23 mouse cellular contexts compared by ENCODE assay signal in the genomic region with DNA sequence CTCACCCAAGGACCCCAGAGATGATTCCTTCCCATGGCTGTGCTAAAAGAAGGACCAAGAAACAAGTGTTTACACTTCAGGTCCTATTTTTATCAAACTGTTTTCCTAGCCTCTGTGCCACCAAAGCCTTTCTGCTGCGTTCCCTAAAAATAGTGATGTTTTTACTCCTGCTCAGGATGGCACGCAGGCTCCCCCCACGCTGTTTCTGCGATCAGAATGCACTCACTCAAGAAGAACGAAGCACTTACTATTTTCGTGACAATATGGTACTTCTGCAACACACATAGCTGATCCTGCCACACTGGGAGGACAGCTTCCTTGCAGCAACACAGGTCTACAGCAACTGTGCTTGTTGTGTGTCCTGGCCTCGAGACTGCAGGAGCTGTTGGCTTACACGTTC.
DNase-seq lines count a peak whose midpoint lies in the region; ATAC-seq and TF ChIP-seq lines count a peak whose summit lies in the region.
"Had no signal": no experiment of that assay in that cellular context is flagged by ENCODE, and none has a peak within 500 bp of the region (broad histone marks: within the 10 kb centered on the region; RNA-seq: fewer than 3 reads in every experiment).

No protein-coding gene starts in this region.

- WGBS in heart, embryonic 14.5 days: 33% methylated on average over 8 of the region's 8 CpGs
- WGBS in midbrain, embryonic 10.5 days: 78% methylated on average over 8 of the region's 8 CpGs
- 72% methylated on average over 8 of the region's 8 CpGs for WGBS in midbrain, embryonic 11.5 days
- WGBS in heart, postnatal 0 days: 24% methylated on average over 8 of the region's 8 CpGs

- H3K27me3 ChIP-seq in heart, embryonic 14.5 days (ENCODE audit: control insufficient read depth, insufficient read depth, low read length): no peaks in the 10 kb centered on the region
- H3K27me3 ChIP-seq in midbrain, embryonic 10.5 days (ENCODE audit: low read depth, poor library complexity, severe bottlenecking): no peaks in the 10 kb centered on the region
- no peaks in the 10 kb centered on the region for H3K27me3 ChIP-seq in midbrain, embryonic 11.5 days (ENCODE audit: control insufficient read depth, insufficient read depth, low read length)
- no peaks in the 10 kb centered on the region for H3K27me3 ChIP-seq in heart, postnatal 0 days (ENCODE audit: control insufficient read depth, insufficient read depth, low read length)
- H3K27me3 ChIP-seq: CH12.LX; forebrain, embryonic 12.5 days; intestine, embryonic 15.5 days; Patski had no signal

- peaks cover 63 to 82% of the 10 kb centered on the region in 2 experiments for H3K4me1 ChIP-seq in heart, embryonic 14.5 days (ENCODE audit: control insufficient read depth in 2 of 2, insufficient read depth in 2 of 2, low read length in 2 of 2)
- peaks cover 73% of the 10 kb centered on the region for H3K4me1 ChIP-seq in midbrain, embryonic 10.5 days
- H3K4me1 ChIP-seq in midbrain, embryonic 11.5 days (ENCODE audit: control insufficient read depth, insufficient read depth, low read length): peaks cover 19% of the 10 kb centered on the region
- H3K4me1 ChIP-seq in heart, postnatal 0 days (ENCODE audit: control insufficient read depth, insufficient read depth): peaks cover 73% of the 10 kb centered on the region

- H3K4me2 ChIP-seq in heart, embryonic 14.5 days (ENCODE audit: low read length): peak overlapping the region; percentile 22
- H3K4me2 ChIP-seq in midbrain, embryonic 11.5 days: no peak overlapping the region
- no peak overlapping the region for H3K4me2 ChIP-seq in heart, postnatal 0 days (ENCODE audit: low read depth, low read length)
- H3K4me2 ChIP-seq: forebrain, embryonic 12.5 days; intestine, embryonic 15.5 days; lung, embryonic 14.5 days had no signal

- peak overlapping the region; percentile 34 to 75 for H3K27ac ChIP-seq in heart, embryonic 14.5 days (replicated peaks in 1 of 2; ENCODE audit: control insufficient read depth in 1 of 2, insufficient read depth in 1 of 2, low read depth in 2 of 2, low read length in 2 of 2)
- H3K27ac ChIP-seq in midbrain, embryonic 10.5 days (replicated peaks): peak overlapping the region; percentile 42; the same call in 1 of the 2 replicates
- no peak overlapping the region for H3K27ac ChIP-seq in midbrain, embryonic 11.5 days (ENCODE audit: low read depth, low read length)
- H3K27ac ChIP-seq in heart, postnatal 0 days (ENCODE audit: low read depth): peak overlapping the region; percentile 47
- H3K27ac ChIP-seq: forebrain, embryonic 12.5 days; intestine, embryonic 15.5 days; liver, embryonic 14.5 days had no signal

- H3K36me3 ChIP-seq in heart, embryonic 14.5 days (ENCODE audit: control insufficient read depth, insufficient read depth, low read length): 0 out of 2 replicates have a peak, but pooled peaks cover 3% of the 10 kb centered on the region
- H3K36me3 ChIP-seq in midbrain, embryonic 10.5 days: no peaks in the 10 kb centered on the region
- H3K36me3 ChIP-seq in midbrain, embryonic 11.5 days (ENCODE audit: control insufficient read depth, insufficient read depth, low read length): no peaks in the 10 kb centered on the region
- no peaks in the 10 kb centered on the region; the same call in 1 of the 2 replicates for H3K36me3 ChIP-seq in heart, postnatal 0 days (replicated peaks; ENCODE audit: control insufficient read depth, insufficient read depth, low read length)
- H3K36me3 ChIP-seq: forebrain, embryonic 12.5 days; G1E; intestine, embryonic 15.5 days had no signal

- no peak for ATAC-seq in heart, embryonic 14.5 days (ENCODE audit: insufficient number of reproducible peaks, insufficient read depth, low FRiP score, low read depth)
- no peak for ATAC-seq in midbrain, embryonic 11.5 days (ENCODE audit: low FRiP score)
- no peak for ATAC-seq in heart, postnatal 0 days (ENCODE audit: insufficient read depth, low read depth)
- ATAC-seq: hindbrain, embryonic 16.5 days; intestine, embryonic 15.5 days; Patski had no signal

- peak overlapping the region; percentile 56 for H3K9ac ChIP-seq in heart, embryonic 14.5 days (ENCODE audit: low read length)
- no peak overlapping the region for H3K9ac ChIP-seq in midbrain, embryonic 11.5 days (ENCODE audit: low read length)
- H3K9ac ChIP-seq in heart, postnatal 0 days (replicated peaks; ENCODE audit: low read depth, low read length): 0 out of 2 replicates have a peak overlapping the region, but pooled peaks have one; percentile 13
- H3K9ac ChIP-seq: forebrain, embryonic 12.5 days; intestine, embryonic 15.5 days; liver, embryonic 14.5 days; lung, embryonic 14.5 days had no signal

- H3K4me3 ChIP-seq in heart, embryonic 14.5 days (ENCODE audit: control insufficient read depth in 1 of 2, insufficient read depth in 1 of 2, low read depth in 1 of 2, low read length in 2 of 2): no peak overlapping the region
- no peak overlapping the region for H3K4me3 ChIP-seq in midbrain, embryonic 10.5 days
- no peak overlapping the region for H3K4me3 ChIP-seq in midbrain, embryonic 11.5 days (ENCODE audit: low read depth, low read length)
- H3K4me3 ChIP-seq in heart, postnatal 0 days (ENCODE audit: low read depth, low read length): no peak overlapping the region
- H3K4me3 ChIP-seq: forebrain, embryonic 12.5 days; intestine, embryonic 15.5 days had no signal

- no peaks in the 10 kb centered on the region for H3K9me3 ChIP-seq in heart, embryonic 14.5 days (ENCODE audit: control insufficient read depth, low read length)
- H3K9me3 ChIP-seq in midbrain, embryonic 10.5 days (replicated peaks): no peaks in the 10 kb centered on the region
- no peaks in the 10 kb centered on the region for H3K9me3 ChIP-seq in midbrain, embryonic 11.5 days (ENCODE audit: control insufficient read depth, low read length)
- no peaks in the 10 kb centered on the region for H3K9me3 ChIP-seq in heart, postnatal 0 days (replicated peaks; ENCODE audit: control insufficient read depth, low read length)
- H3K9me3 ChIP-seq: forebrain, embryonic 12.5 days; intestine, embryonic 15.5 days had no signal

- DNase-seq in heart, adult 11 months: peak; percentile 85
- DNase-seq in heart, adult 18-20 months: no peak
- DNase-seq in heart, adult 9 months (ENCODE audit: low spot score in 2 of 2): no peak
- DNase-seq in midbrain, embryonic 10.5 days (ENCODE audit: low spot score): no peak
- no peak for DNase-seq in midbrain, embryonic 11.5 days (ENCODE audit: low spot score, missing footprints)
- DNase-seq in heart, postnatal 0 days (ENCODE audit: low spot score): no peak
- DNase-seq: adrenal gland, postnatal 36 days; B cell, adult 2 months; cerebellum, adult 11 months; cerebellum, adult 9-11 months; kidney, postnatal 25 days; lung, embryonic 14.5 days; midbrain, embryonic 14.5 days; right cerebral cortex, postnatal 4 days; thymus, postnatal 14 days had no signal

- TF ChIP-seq CTCF in heart, postnatal 0 days (IDR thresholded peaks at IDR 0.05; ENCODE audit: low read depth): no peak

- no peak for TF ChIP-seq EP300 in heart, postnatal 0 days (IDR thresholded peaks at IDR 0.05; ENCODE audit: low read depth)
